Mouse (Mus musculus): ENCODE data around the gene Trp73. TPM values are rescaled to one million over a fixed set of nuclear protein-coding genes. Genes with fewer than 3 reads are reported as not detected.
A peak's percentile ranks its signal among the peaks of the same experiment; 100 is the strongest.

Gene Trp73
- polyA plus RNA-seq, 1 experiment from 2014 or later = 9.1 TPM

DNA sequence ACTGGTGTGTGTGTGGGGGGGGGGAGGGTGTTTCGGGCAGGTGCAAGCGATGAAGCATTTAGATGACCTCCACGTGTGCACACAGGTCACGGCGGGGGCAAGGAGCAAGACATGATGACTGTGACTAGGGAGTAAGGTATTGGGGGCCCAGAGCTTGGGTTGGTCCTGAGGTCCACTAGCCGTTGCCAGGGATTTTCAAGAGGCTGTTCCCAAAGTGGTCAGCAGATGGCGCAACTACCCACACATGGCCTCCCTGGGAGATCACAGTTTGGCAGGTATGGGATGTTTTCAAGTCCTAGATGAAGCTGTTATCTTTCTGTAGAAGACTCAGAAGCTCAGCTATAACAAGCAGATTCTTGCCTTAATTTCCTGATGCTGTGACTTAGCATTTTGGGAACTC, 23.3 kb upstream of the Trp73 start:
- ATAC-seq (ENCODE audit: low FRiP score) = no peak
- Histone ChIP-seq H3K4me1 (peaks cover 21% of the 10 kb centered on the region), H3K9ac (no peak overlapping the region), H3K4me2 (no peak overlapping the region), H3K36me3 (replicated peaks) (peaks cover 5% of the 10 kb centered on the region), H3K27me3 (peaks cover under 1% of the 10 kb centered on the region; the same call in 1 of the 2 replicates), H3K4me3 (replicated peaks) (no peak overlapping the region), H3K9me3 (no peaks in the 10 kb centered on the region), H3K27ac (no peak overlapping the region)
- WGBS = 14% methylated on average over 7 of the region's 7 CpGs

DNA sequence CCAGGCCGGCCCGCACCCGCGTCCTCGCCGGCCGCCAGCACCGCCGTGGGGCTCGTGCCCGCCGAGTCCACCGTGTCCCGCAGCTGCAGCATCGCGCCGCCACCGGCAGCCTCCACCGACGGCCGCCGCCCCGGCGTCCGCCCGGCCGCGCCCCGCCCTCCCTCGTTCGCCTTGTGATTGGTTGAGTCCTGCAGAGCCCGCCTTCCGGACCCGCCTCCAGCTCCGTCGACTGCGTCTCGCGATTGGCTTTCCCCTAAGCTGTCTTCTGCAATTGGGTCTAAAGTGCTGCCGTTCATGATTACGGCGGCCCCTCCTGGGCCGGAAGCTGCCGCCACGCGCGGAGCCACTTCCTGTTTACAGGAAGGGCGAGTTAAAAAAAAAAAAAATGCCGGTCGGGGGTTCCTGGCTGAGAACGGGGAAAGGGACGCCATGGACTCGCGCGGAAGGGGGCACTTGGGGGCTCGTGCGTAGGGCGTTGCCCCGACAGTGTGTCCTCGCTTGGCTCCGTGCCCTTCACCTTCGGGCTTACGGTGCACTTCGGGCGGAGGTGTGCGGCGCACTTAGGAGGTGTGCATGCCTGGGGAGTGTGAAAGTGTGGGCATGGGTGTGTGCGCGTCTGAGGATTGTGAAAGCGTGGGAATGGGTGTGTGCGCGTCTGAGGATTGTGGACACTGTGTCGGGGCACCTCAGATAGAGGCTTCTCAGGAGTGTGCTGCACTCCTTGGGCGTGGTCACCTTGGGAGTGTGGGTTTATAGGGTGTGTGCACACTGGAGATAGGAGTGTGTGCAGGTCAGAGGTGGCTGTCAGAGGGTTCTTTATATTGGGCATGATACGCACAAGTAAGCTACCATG, 20.8 kb upstream of the Trp73 start, which contains the start of gene Tprgl:
Tprgl (minus strand) TSS at position 129 of the 853 bp plus-strand sequence.
- WGBS = under 1% methylated on average over 75 of the region's 75 CpGs
- ATAC-seq (ENCODE audit: low FRiP score) = peak; percentile 97

DNA sequence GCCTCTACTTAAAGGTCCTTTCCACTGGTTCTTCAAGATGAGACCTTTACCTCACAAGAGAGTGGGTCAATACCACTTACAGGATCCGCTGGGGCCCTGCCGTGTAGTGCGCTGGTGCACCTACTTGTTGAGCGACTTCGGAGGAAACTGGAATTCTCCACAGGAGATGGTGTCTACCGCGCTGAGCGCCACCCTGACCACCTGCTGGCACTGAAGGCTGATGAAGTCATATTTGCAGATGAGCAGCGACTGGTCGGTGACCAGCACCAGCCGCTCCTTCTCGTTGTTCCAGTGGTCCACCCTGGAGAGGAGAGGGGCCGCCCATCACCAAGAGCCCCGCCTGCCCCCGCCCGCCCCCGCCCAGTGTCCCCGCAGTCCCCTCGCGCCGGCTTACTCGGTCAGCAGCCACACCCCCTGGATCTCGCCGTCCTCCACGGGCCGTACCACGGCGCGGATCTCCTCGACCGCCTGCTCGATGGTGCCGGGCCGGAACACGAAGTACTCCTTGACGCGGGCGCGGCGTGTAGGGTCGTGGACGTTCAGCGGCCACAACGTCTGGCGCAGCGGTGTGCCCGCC, 20.0 kb upstream of the Trp73 start:
- Histone ChIP-seq H3K27me3 (no peaks in the 10 kb centered on the region), H3K36me3 (replicated peaks) (peaks cover 38% of the 10 kb centered on the region), H3K4me2 (peak overlapping the region; percentile 90), H3K27ac (peak overlapping the region; percentile 74), H3K9me3 (no peaks in the 10 kb centered on the region), H3K9ac (peak overlapping the region; percentile 81), H3K4me1 (peaks cover 25% of the 10 kb centered on the region), H3K4me3 (replicated peaks) (peak overlapping the region; percentile 94)
- WGBS = 3% methylated on average over 47 of the region's 47 CpGs
- peak; percentile 59; the same call in 1 of the 2 replicates for ATAC-seq (ENCODE audit: low FRiP score)

More for the DNA sequence above, 20.8 kb upstream of the Trp73 start, which contains the start of gene Tprgl:
- peak within 1 kb of the TSS; percentile 95 for H3K4me2 ChIP-seq
- peak within 1 kb of the TSS; percentile 81 for H3K9ac ChIP-seq
- peak within 1 kb of the TSS; percentile 94 for H3K4me3 ChIP-seq (replicated peaks)
- H3K36me3 ChIP-seq (replicated peaks) = peaks cover 31% of the 10 kb centered on the region
- no peaks in the 10 kb centered on the region for H3K9me3 ChIP-seq
- H3K4me1 ChIP-seq = peaks cover 21% of the 10 kb centered on the region
- no peaks in the 10 kb centered on the region for H3K27me3 ChIP-seq
- peak within 1 kb of the TSS; percentile 74 for H3K27ac ChIP-seq

DNA sequence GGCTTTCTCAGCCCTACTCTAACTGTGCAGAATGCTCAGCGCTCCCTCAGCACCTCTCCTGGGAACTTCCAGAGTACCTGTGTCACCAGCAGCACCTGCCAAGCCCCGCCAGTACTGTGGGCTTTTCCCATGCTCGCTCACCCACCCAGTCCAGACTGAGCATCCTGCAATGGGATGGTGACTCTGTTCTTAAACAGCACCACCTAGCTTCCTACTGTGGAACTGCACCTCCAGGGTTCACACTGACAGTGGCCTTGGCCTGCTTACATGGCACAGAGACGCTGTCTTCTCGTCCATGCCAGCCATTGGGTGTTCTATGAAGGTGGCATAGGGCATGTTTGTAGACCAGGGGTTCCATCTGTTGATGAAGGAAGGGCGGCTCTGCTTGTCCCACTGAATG, 19.0 kb upstream of the Trp73 start:
- peak overlapping the region; percentile 90; the same call in 1 of the 2 replicates for H3K4me2 ChIP-seq
- H3K27ac ChIP-seq = no peak overlapping the region
- no peak overlapping the region for H3K4me3 ChIP-seq (replicated peaks)
- ATAC-seq (ENCODE audit: low FRiP score) = no peak; the same call in 1 of the 2 replicates
- no peak overlapping the region for H3K9ac ChIP-seq
- peaks cover 45% of the 10 kb centered on the region for H3K36me3 ChIP-seq (replicated peaks)
- peaks cover 27% of the 10 kb centered on the region for H3K4me1 ChIP-seq
- no peaks in the 10 kb centered on the region for H3K9me3 ChIP-seq
- H3K27me3 ChIP-seq = no peaks in the 10 kb centered on the region
- WGBS = 13% methylated on average over 6 of the region's 6 CpGs

DNA sequence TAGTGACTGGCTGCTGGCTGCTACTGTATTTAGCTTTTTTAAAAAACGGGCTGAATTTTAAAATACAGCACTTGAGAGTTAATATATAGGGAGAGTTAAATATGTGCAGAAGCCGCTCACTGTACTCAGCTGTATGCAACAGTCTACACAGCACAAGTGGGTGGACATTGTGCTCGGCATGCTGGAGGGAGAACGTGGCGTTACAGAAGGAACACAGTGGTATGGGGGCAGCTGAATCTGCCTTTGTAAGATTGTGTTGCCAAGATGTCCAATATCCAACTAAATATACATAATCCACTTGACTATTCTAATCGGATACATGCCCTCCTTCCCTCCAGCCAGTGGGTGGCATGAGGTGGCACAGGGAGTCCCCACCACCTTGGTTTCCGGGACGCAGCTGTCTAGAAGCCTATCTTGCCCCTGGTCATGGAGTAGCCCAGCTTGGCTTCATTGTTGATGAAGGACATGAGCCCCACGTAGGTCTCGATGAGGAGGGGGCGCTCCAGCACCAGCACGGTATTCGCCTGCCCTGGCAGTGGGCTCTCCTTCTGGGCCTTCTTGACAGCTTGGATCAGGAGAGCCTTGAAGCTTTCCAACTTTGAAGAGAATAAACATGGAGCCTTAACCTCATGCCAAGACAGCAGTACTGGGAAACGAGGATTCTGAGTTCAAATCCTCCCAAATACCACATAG, 18.1 kb upstream of the Trp73 start:
- 90% methylated on average over 14 of the region's 14 CpGs for WGBS
- Histone ChIP-seq H3K36me3 (replicated peaks) (peaks cover 50% of the 10 kb centered on the region), H3K9me3 (no peaks in the 10 kb centered on the region), H3K9ac (no peak overlapping the region), H3K27me3 (no peaks in the 10 kb centered on the region), H3K4me1 (peaks cover 27% of the 10 kb centered on the region), H3K4me3 (replicated peaks) (no peak overlapping the region), H3K27ac (no peak overlapping the region), H3K4me2 (no peak overlapping the region)
- ATAC-seq (ENCODE audit: low FRiP score) = no peak

DNA sequence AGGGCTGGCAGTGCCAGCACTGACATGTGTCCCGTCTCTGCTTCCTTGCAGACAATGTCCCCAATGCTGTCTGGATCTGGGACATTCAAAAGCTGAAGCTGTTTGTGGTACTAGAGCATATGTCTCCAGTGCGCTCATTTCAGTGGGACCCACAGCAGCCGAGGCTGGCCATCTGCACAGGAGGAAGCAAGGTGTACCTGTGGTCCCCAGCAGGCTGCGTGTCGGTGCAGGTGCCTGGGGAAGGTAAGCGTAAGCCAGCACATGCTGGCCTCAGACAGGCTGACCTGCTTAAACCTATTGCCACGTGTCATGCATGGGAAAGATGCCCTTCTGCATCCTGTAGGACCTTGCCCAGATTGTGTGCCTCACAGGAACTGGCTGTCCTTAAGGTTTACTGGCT, 16.0 kb upstream of the Trp73 start:
- no peak overlapping the region for H3K27ac ChIP-seq
- no peak overlapping the region for H3K9ac ChIP-seq
- ATAC-seq (ENCODE audit: low FRiP score) = no peak
- no peak overlapping the region for H3K4me2 ChIP-seq
- WGBS = 84% methylated on average over 7 of the region's 7 CpGs
- peaks cover 20% of the 10 kb centered on the region for H3K4me1 ChIP-seq
- peaks cover 68% of the 10 kb centered on the region for H3K36me3 ChIP-seq (replicated peaks)
- no peak overlapping the region for H3K4me3 ChIP-seq (replicated peaks)
- H3K27me3 ChIP-seq = no peaks in the 10 kb centered on the region
- H3K9me3 ChIP-seq = no peaks in the 10 kb centered on the region

DNA sequence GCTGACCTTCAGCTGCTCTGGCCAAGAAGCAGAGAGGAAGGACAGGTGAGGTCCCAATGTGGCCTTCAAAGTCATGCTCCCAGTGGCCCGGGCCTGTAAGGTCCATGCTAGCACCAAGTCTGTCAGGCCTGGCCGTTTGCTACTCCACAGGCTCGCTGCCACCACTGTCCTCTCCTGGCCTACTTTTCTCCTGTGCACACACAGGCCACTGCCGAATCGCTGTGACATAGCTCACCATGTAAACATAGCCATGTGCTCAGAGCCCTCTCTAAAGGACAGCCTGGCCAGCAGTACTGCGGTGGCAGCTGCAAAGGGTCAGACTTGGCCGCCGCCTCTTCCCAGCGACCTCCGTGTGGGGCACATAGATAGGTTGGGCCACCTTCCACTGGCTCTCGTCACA, 14.1 kb upstream of the Trp73 start:
- Histone ChIP-seq H3K27me3 (no peaks in the 10 kb centered on the region), H3K9me3 (no peaks in the 10 kb centered on the region), H3K4me1 (peaks cover 9% of the 10 kb centered on the region; the same call in 1 of the 2 replicates), H3K9ac (no peak overlapping the region), H3K36me3 (replicated peaks) (peaks cover 87% of the 10 kb centered on the region), H3K4me2 (no peak overlapping the region), H3K27ac (no peak overlapping the region), H3K4me3 (replicated peaks) (no peak overlapping the region)
- ATAC-seq (ENCODE audit: low FRiP score) = no peak
- 63% methylated on average over 11 of the region's 11 CpGs for WGBS

DNA sequence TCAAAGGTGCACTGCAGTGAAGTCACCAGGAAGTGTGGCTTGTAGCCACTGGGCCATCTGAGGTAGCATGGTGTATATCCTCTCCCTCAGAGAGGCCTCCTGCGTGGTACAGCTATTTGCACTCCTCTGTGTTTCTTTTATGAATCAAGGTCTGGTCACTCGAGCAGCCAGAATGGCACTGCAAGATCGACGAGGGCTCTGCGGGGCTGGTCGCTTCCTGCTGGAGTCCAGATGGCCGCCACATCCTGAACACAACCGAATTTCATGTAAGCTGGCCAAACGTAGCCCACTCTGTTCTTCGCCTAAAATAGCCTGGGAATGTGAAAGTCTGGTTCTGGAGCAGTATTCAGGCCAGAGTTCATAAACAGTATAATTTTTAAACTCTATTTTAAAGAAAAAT, 6.3 kb upstream of the Trp73 start:
- WGBS = 87% methylated on average over 10 of the region's 10 CpGs
- Histone ChIP-seq H3K27me3 (peaks cover 5% of the 10 kb centered on the region), H3K4me3 (replicated peaks) (no peak overlapping the region), H3K27ac (no peak overlapping the region), H3K4me1 (peaks cover 17% of the 10 kb centered on the region), H3K4me2 (no peak overlapping the region), H3K9ac (no peak overlapping the region), H3K36me3 (replicated peaks) (peaks cover 53% of the 10 kb centered on the region), H3K9me3 (no peaks in the 10 kb centered on the region)
- ATAC-seq (ENCODE audit: low FRiP score) = no peak

DNA sequence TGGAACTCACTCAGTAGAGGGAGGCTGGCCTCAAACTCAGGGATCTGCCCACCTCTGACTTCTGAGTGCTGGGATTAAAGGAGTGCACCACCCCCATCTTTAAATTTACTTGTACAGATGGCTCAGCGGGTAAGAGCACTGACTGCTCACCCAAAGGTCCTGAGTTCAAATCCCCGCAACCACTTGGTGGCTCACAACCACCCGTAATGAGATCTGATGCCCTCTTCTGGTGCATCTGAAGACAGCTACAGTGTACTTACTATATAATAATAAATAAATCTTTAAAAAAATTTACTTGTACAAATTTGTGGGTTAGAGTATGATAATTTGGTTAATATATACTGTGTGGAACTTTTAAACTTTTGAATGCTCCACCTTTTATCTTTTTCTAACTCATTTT, 4.7 kb upstream of the Trp73 start:
- Histone ChIP-seq H3K27me3 (peaks cover 21% of the 10 kb centered on the region), H3K4me2 (no peak overlapping the region), H3K4me1 (peaks cover 33% of the 10 kb centered on the region), H3K4me3 (replicated peaks) (no peak overlapping the region), H3K9ac (no peak overlapping the region), H3K27ac (no peak overlapping the region), H3K9me3 (no peaks in the 10 kb centered on the region), H3K36me3 (replicated peaks) (peaks cover 38% of the 10 kb centered on the region)
- 83% methylated on average over 3 of the region's 3 CpGs for WGBS
- no peak for ATAC-seq (ENCODE audit: low FRiP score)

DNA sequence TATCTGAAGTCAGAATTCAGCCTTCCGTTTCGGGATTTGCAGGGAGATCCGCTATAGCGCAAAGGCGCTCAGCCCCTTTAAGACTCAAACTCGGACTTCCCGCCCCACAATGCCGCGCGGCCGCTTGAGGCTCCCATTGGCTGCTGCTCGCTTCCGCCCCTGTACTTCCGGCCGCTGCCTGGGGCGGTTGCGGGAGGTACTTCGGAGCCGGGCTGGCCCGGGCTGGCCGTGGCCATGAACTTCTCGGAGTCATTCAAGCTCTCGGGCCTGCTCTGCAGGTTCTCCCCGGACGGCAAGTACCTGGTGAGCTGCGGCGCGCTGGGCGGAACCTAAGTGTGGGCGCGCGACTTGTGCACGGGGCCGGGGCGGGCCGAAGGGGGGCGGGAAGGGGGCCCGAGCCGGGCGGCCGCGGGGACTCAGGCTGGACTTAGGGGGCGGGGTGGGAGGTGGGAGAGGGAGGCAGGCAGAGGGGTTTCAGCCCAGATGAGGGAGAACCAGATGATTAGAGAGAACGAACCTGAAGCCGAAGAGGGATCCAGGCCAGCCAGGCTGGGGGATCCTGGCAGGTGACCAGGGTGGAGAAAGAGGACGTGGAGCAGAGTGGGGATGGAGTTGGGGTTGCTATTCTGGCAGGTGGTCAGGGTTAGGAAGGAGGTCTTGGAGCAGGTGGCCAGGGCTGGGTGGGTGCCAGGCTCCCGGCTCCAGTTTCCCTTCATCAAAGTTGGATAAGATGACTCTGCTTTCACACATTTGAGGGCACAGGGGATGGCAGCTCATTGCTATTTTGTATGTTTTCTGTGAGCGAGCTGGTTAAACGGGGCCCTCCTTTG, 2.4 kb upstream of the Trp73 start, which contains the start of gene Wrap73:
Wrap73 (plus strand) TSS at position 162 of the 830 bp plus-strand sequence.
- H3K9ac ChIP-seq = peak within 1 kb of the TSS; percentile 79
- H3K4me3 ChIP-seq (replicated peaks) = peak within 1 kb of the TSS; percentile 83
- H3K27ac ChIP-seq = peak within 1 kb of the TSS; percentile 77; the same call in 1 of the 2 replicates
- H3K9me3 ChIP-seq = no peaks in the 10 kb centered on the region
- H3K27me3 ChIP-seq = peaks cover 44% of the 10 kb centered on the region
- WGBS = 2% methylated on average over 49 of the region's 49 CpGs
- peaks cover 18% of the 10 kb centered on the region for H3K36me3 ChIP-seq (replicated peaks)
- peak; percentile 95 for ATAC-seq (ENCODE audit: low FRiP score)
- peaks cover 38% of the 10 kb centered on the region for H3K4me1 ChIP-seq
- peak within 1 kb of the TSS; percentile 86 for H3K4me2 ChIP-seq

DNA sequence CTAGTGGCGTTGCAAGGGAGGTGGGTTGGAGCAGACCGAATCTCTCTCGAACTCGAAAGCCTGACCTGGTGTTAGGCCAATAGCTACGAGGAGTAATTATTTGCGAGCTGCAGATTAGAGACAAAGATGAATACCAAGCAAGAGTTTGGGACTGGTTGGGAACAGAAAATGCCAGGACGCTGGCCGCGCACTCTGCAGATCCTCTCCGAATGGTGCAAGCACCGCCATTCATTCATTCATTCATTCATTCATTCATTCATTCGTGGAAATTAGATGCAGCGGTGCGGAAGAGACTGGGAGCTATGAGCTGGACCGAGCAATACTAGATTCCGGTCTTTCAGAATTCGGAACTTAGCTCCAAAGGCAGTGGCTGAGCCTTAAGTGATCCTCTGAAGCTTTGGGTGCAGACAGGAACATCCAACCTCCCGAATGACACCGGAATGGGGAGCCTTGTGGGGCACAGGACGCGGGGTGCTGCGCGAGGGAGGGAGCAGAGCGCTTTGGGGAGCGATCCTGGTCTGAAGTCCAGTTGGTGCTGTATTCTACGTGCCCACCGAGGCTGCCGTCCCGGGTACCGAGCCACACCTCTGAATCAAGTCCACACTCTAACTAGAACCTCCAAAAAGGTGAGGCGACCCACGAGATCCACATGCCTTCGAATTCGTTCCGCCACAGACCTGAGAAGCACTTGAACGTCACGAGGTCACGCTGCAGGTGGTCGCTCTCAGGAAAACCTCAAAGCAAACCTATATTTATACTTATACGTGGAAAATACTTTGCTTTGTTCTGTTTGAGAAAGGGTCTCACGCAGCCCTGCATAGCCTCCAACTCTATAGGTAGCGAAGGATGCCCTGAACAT, 1.2 kb upstream of the Trp73 start:
- Histone ChIP-seq H3K4me3 (replicated peaks) (peak overlapping the region; percentile 83), H3K4me1 (peaks cover 38% of the 10 kb centered on the region), H3K27me3 (peaks cover 56% of the 10 kb centered on the region), H3K36me3 (replicated peaks) (peaks cover 6% of the 10 kb centered on the region), H3K9me3 (no peaks in the 10 kb centered on the region), H3K9ac (no peak overlapping the region), H3K27ac (no peak overlapping the region), H3K4me2 (peak overlapping the region; percentile 91)
- 2% methylated on average over 42 of the region's 42 CpGs for WGBS
- no peak for ATAC-seq (ENCODE audit: low FRiP score)
